Mouse (Mus musculus): ENCODE measurements around the gene Plxnb2. TPM values are rescaled to one million over a fixed set of nuclear protein-coding genes. Genes with fewer than 3 reads are reported as not detected.

Gene Plxnb2
- polyA plus RNA-seq, 1 experiment, result 100 TPM

GRCm38 (mm10) chr15:89181561-89182270 is 1.1 kb upstream of the Plxnb2 start:
- peaks cover 83% of the 10 kb centered on the region for H3K4me1 ChIP-seq
- H3K36me3 ChIP-seq (replicated peaks; ENCODE audit: low read length), result peaks cover 18% of the 10 kb centered on the region
- peak overlapping the region; percentile 72 for H3K4me3 ChIP-seq (replicated peaks)
- peaks cover 55% of the 10 kb centered on the region for H3K27me3 ChIP-seq (replicated peaks)
- no peaks in the 10 kb centered on the region for H3K9me3 ChIP-seq
- TF ChIP-seq GATA1 (IDR thresholded peaks at IDR 0.05; ENCODE audit: borderline replicate concordance, low read length) (no peak), FLI1 (IDR thresholded peaks at IDR 0.05; ENCODE audit: low read length) (no peak)

GRCm38 (mm10) chr15:89180081-89180541 is 477 bp downstream of the Plxnb2 start:
- H3K9me3 ChIP-seq, result no peaks in the 10 kb centered on the region
- peaks cover 69% of the 10 kb centered on the region for H3K27me3 ChIP-seq (replicated peaks)
- TF ChIP-seq GATA1 (IDR thresholded peaks at IDR 0.05; ENCODE audit: borderline replicate concordance, low read length) (no peak), FLI1 (IDR thresholded peaks at IDR 0.05; ENCODE audit: low read length) (no peak)
- H3K4me3 ChIP-seq (replicated peaks), result peak overlapping the region; percentile 95
- peaks cover 93% of the 10 kb centered on the region for H3K4me1 ChIP-seq
- H3K36me3 ChIP-seq (replicated peaks; ENCODE audit: low read length), result peaks cover 7% of the 10 kb centered on the region

- TF ChIP-seq GATA1 (IDR thresholded peaks at IDR 0.05; ENCODE audit: borderline replicate concordance, low read length) (no peak), FLI1 (IDR thresholded peaks at IDR 0.05; ENCODE audit: low read length) (no peak)
- Histone ChIP-seq H3K9me3 (no peaks in the 10 kb centered on the region), H3K27me3 (replicated peaks) (peaks cover 70% of the 10 kb centered on the region), H3K4me1 (peaks cover 98% of the 10 kb centered on the region), H3K36me3 (replicated peaks; ENCODE audit: low read length) (peaks cover 1% of the 10 kb centered on the region), H3K4me3 (replicated peaks) (peak overlapping the region; percentile 95)
Measured at GRCm38 (mm10) chr15:89179630-89179964, 991 bp downstream of the Plxnb2 start.

GRCm38 (mm10) chr15:89178954-89179629 is 1.5 kb downstream of the Plxnb2 start:
- Histone ChIP-seq H3K4me3 (replicated peaks) (peak overlapping the region; percentile 95), H3K9me3 (no peaks in the 10 kb centered on the region), H3K4me1 (peaks cover 97% of the 10 kb centered on the region), H3K27me3 (replicated peaks) (peaks cover 72% of the 10 kb centered on the region), H3K36me3 (replicated peaks; ENCODE audit: low read length) (no peaks in the 10 kb centered on the region)
- TF ChIP-seq FLI1 (IDR thresholded peaks at IDR 0.05; ENCODE audit: low read length), result no peak

- peak overlapping the region; percentile 95 for H3K4me3 ChIP-seq (replicated peaks)
- H3K36me3 ChIP-seq (replicated peaks; ENCODE audit: low read length), result no peaks in the 10 kb centered on the region
- TF ChIP-seq GATA1 (IDR thresholded peaks at IDR 0.05; ENCODE audit: borderline replicate concordance, low read length), result no peak
- TF ChIP-seq FLI1 (IDR thresholded peaks at IDR 0.05; ENCODE audit: low read length), result no peak
- H3K27me3 ChIP-seq (replicated peaks), result peaks cover 77% of the 10 kb centered on the region
- peaks cover 99% of the 10 kb centered on the region for H3K4me1 ChIP-seq
- no peaks in the 10 kb centered on the region for H3K9me3 ChIP-seq
Measured at GRCm38 (mm10) chr15:89178260-89178860, 2.2 kb downstream of the Plxnb2 start.

GRCm38 (mm10) chr15:89177576-89178259 is 2.9 kb downstream of the Plxnb2 start:
- no peaks in the 10 kb centered on the region for H3K36me3 ChIP-seq (replicated peaks; ENCODE audit: low read length)
- H3K9me3 ChIP-seq, result no peaks in the 10 kb centered on the region
- TF ChIP-seq FLI1 (IDR thresholded peaks at IDR 0.05; ENCODE audit: low read length), result no peak
- no peak for TF ChIP-seq GATA1 (IDR thresholded peaks at IDR 0.05; ENCODE audit: borderline replicate concordance, low read length)
- peak overlapping the region; percentile 95 for H3K4me3 ChIP-seq (replicated peaks)
- H3K4me1 ChIP-seq, result peaks cover 99% of the 10 kb centered on the region
- peaks cover 81% of the 10 kb centered on the region for H3K27me3 ChIP-seq (replicated peaks)

- TF ChIP-seq GATA1 (IDR thresholded peaks at IDR 0.05; ENCODE audit: borderline replicate concordance, low read length), result no peak
- no peak for TF ChIP-seq FLI1 (IDR thresholded peaks at IDR 0.05; ENCODE audit: low read length)
- Histone ChIP-seq H3K4me1 (peaks cover 99% of the 10 kb centered on the region), H3K36me3 (replicated peaks; ENCODE audit: low read length) (no peaks in the 10 kb centered on the region), H3K9me3 (no peaks in the 10 kb centered on the region), H3K4me3 (replicated peaks) (peak overlapping the region; percentile 81), H3K27me3 (replicated peaks) (peaks cover 87% of the 10 kb centered on the region)
Measured at GRCm38 (mm10) chr15:89177121-89177520, 3.5 kb downstream of the Plxnb2 start.

GRCm38 (mm10) chr15:89175411-89176155 is 5.0 kb downstream of the Plxnb2 start:
- TF ChIP-seq FLI1 (IDR thresholded peaks at IDR 0.05; ENCODE audit: low read length) (no peak), GATA1 (IDR thresholded peaks at IDR 0.05; ENCODE audit: borderline replicate concordance, low read length) (no peak)
- Histone ChIP-seq H3K4me1 (peaks cover 91% of the 10 kb centered on the region), H3K36me3 (replicated peaks; ENCODE audit: low read length) (no peaks in the 10 kb centered on the region), H3K27me3 (replicated peaks) (peaks cover 95% of the 10 kb centered on the region), H3K9me3 (no peaks in the 10 kb centered on the region), H3K4me3 (replicated peaks) (no peak overlapping the region)

GRCm38 (mm10) chr15:89174889-89175339 is 5.7 kb downstream of the Plxnb2 start:
- no peak for TF ChIP-seq FLI1 (IDR thresholded peaks at IDR 0.05; ENCODE audit: low read length)
- TF ChIP-seq GATA1 (IDR thresholded peaks at IDR 0.05; ENCODE audit: borderline replicate concordance, low read length), result no peak
- peaks cover 95% of the 10 kb centered on the region for H3K27me3 ChIP-seq (replicated peaks)
- peaks cover 91% of the 10 kb centered on the region for H3K4me1 ChIP-seq

More at GRCm38 (mm10) chr15:89174889-89175339, 5.7 kb downstream of the Plxnb2 start:
- peaks cover 3% of the 10 kb centered on the region for H3K36me3 ChIP-seq (replicated peaks; ENCODE audit: low read length)
- H3K9me3 ChIP-seq, result no peaks in the 10 kb centered on the region
- H3K4me3 ChIP-seq (replicated peaks), result no peak overlapping the region

Data from megakaryocyte, embryonic 14.5 days (primary cell).